Mouse (Mus musculus) liver, embryonic 16.5 days (tissue): ENCODE results near the gene Lin28a. TPM values are rescaled to one million over a fixed set of nuclear protein-coding genes. Genes with fewer than 3 reads are reported as not detected.

ENCODE experiments used
- ATAC-seq: fragments of 200-750 bp; cut with Nextera tagmentation; 2 replicates; pipeline ENCODE4 v1.8.0; 2017; ENCODE audit warnings: low read depth, mild to moderate bottlenecking, moderate number of reproducible peaks, moderate library complexity
- H3K27ac ChIP-seq: fragments of 300-500 bp; sonication (generic); 2 replicates; pipeline ENCODE4 v1.5.1; 2014; ENCODE audit warnings: mild to moderate bottlenecking, low read length
- H3K27me3 ChIP-seq: fragments of 300-500 bp; sonication (generic); 2 replicates; pipeline ENCODE4 v1.6.1; 2014; ENCODE audit warnings: low read depth, low read length, mixed read lengths; ENCODE audit not compliant: control insufficient read depth, insufficient read depth
- H3K36me3 ChIP-seq: fragments of 300-500 bp; sonication (generic); 2 replicates; pipeline ENCODE4 v1.6.1; 2014; ENCODE audit warnings: mild to moderate bottlenecking; ENCODE audit not compliant: control insufficient read depth, insufficient read depth
- H3K4me1 ChIP-seq: fragments of 300-500 bp; sonication (generic); 2 replicates; pipeline ENCODE4 v1.6.1; 2014; ENCODE audit warnings: low read depth, low read length, mixed read lengths; ENCODE audit not compliant: control insufficient read depth
- H3K4me2 ChIP-seq: fragments of 300-500 bp; sonication (generic); 2 replicates; pipeline ENCODE4 v1.6.1; 2014; ENCODE audit warnings: low read depth, low read length, mixed read lengths
- H3K4me3 ChIP-seq: fragments of 300-500 bp; sonication (generic); 2 replicates; pipeline ENCODE4 v1.5.1; 2014; ENCODE audit warnings: low read depth, mild to moderate bottlenecking, low read length
- H3K9ac ChIP-seq: fragments of 300-500 bp; sonication (generic); 2 replicates; pipeline ENCODE4 v1.6.1; 2014; ENCODE audit warnings: low read depth, low read length
- H3K9me3 ChIP-seq: fragments of 300-500 bp; sonication (generic); replicated peaks from 2 replicates; pipeline ENCODE4 v1.6.1; 2016; ENCODE audit warnings: low read length; ENCODE audit not compliant: control insufficient read depth
- WGBS: fragments of 180-500 bp; shearing (Covaris S2); extraction: QIAGEN DNeasy Blood & Tissue Kit; methylation state at CpG from one replicate; pipeline ENCODE4 v1.1.7; 2014; ENCODE audit not compliant: insufficient replicate concordance; 5-methylcytosine and 5-hydroxymethylcytosine counted together
- polyA plus RNA-seq: library from polyadenylated mRNA; unstranded; fragments of >200 nt; fragmentation: Nextera tagmentation; extraction: Ambion mirVana; gene quantifications from 2 replicates; pipeline ENCODE4 v1.2.1, GENCODE M21; 2015

Gene Lin28a
- polyA plus RNA-seq, 1 experiment from 2014 or later: 1.5 TPM

DNA sequence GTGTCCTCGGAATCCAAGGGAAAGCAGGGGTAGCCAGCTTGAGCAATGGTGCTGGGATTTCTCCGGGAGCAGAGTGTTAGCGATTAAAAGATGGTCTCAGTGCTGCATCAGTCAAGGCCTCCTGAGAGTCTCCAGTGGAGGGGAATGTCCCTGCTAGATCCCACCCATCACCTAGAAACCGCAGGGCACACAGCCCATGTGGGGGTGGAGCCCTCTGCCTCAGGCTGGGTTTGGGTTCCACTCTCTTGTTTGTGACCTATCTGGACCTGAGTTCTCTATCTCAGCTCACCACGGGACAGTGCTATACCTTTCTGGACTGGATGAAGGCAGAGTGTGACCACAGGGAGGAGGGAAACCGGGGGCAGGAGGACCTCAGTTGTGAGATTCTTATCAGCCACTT, 40.3 kb upstream of the Lin28a start:
- peaks cover 9% of the 10 kb centered on the region for H3K4me1 ChIP-seq
- H3K36me3 ChIP-seq: no peaks in the 10 kb centered on the region
- 53% methylated on average over 6 of the region's 6 CpGs for WGBS
- ATAC-seq: no peak
- no peaks in the 10 kb centered on the region for H3K9me3 ChIP-seq
- H3K4me3 ChIP-seq: no peak overlapping the region
- no peak overlapping the region for H3K9ac ChIP-seq
- H3K27me3 ChIP-seq: no peaks in the 10 kb centered on the region
- no peak overlapping the region for H3K4me2 ChIP-seq
- H3K27ac ChIP-seq: no peak overlapping the region

- no peak for ATAC-seq
- no peaks in the 10 kb centered on the region for H3K36me3 ChIP-seq
- H3K4me2 ChIP-seq: peak overlapping the region; percentile 36
- no peak overlapping the region for H3K27ac ChIP-seq
- H3K4me3 ChIP-seq: peak overlapping the region; percentile 21; the same call in 1 of the 2 replicates
- H3K9ac ChIP-seq: no peak overlapping the region
- H3K27me3 ChIP-seq: no peaks in the 10 kb centered on the region
- peaks cover 9% of the 10 kb centered on the region for H3K4me1 ChIP-seq
- WGBS: 22% methylated on average over 14 of the region's 14 CpGs
- H3K9me3 ChIP-seq: no peaks in the 10 kb centered on the region
These were observed 39.6 kb upstream of the Lin28a start for GRCm38 (mm10) chr4:134058166-134058715.

GRCm38 (mm10) chr4:134053538-134053937, 34.9 kb upstream of the Lin28a start, which contains the start of gene Zfp683:
TSS of gene Zfp683 (plus strand) at chr4:134053838.
- Histone ChIP-seq H3K9ac (no peak within 1 kb of the TSS), H3K36me3 (no peaks in the 10 kb centered on the region), H3K27ac (no peak within 1 kb of the TSS), H3K4me3 (no peak within 1 kb of the TSS), H3K4me1 (no peaks in the 10 kb centered on the region; the same call in 1 of the 2 replicates), H3K27me3 (no peaks in the 10 kb centered on the region), H3K4me2 (no peak within 1 kb of the TSS), H3K9me3 (no peaks in the 10 kb centered on the region)
- no peak for ATAC-seq
- 56% methylated on average over 3 of the region's 3 CpGs for WGBS

- Histone ChIP-seq H3K27me3 (no peaks in the 10 kb centered on the region), H3K9ac (no peak overlapping the region), H3K4me2 (no peak overlapping the region), H3K27ac (no peak overlapping the region), H3K4me1 (no peaks in the 10 kb centered on the region), H3K36me3 (no peaks in the 10 kb centered on the region), H3K9me3 (no peaks in the 10 kb centered on the region), H3K4me3 (no peak overlapping the region)
- no peak for ATAC-seq
- 18% methylated on average over 8 of the region's 8 CpGs for WGBS
These were observed 33.9 kb upstream of the Lin28a start for GRCm38 (mm10) chr4:134052560-134052959.

- Histone ChIP-seq H3K9ac (no peak overlapping the region), H3K4me2 (no peak overlapping the region), H3K4me3 (no peak overlapping the region), H3K27ac (no peak overlapping the region), H3K9me3 (no peaks in the 10 kb centered on the region), H3K36me3 (no peaks in the 10 kb centered on the region), H3K27me3 (no peaks in the 10 kb centered on the region), H3K4me1 (no peaks in the 10 kb centered on the region)
- 44% methylated on average over 5 of the region's 5 CpGs for WGBS
- ATAC-seq: no peak
These were observed 33.3 kb upstream of the Lin28a start for GRCm38 (mm10) chr4:134051912-134052311.

- H3K4me2 ChIP-seq: no peak overlapping the region
- H3K36me3 ChIP-seq: no peaks in the 10 kb centered on the region
- no peak overlapping the region for H3K9ac ChIP-seq
- no peak overlapping the region for H3K27ac ChIP-seq
- H3K9me3 ChIP-seq: no peaks in the 10 kb centered on the region
- no peak overlapping the region for H3K4me3 ChIP-seq
- no peak for ATAC-seq
- H3K4me1 ChIP-seq: no peaks in the 10 kb centered on the region
- WGBS: 34% methylated on average over 5 of the region's 5 CpGs
- no peaks in the 10 kb centered on the region for H3K27me3 ChIP-seq
These were observed 29.0 kb upstream of the Lin28a start for GRCm38 (mm10) chr4:134047648-134048047.

GRCm38 (mm10) chr4:134043041-134043440, 24.4 kb upstream of the Lin28a start:
- H3K9ac ChIP-seq: no peak overlapping the region
- no peak overlapping the region for H3K4me3 ChIP-seq
- H3K36me3 ChIP-seq: no peaks in the 10 kb centered on the region
- no peaks in the 10 kb centered on the region; the same call in 1 of the 2 replicates for H3K4me1 ChIP-seq
- H3K4me2 ChIP-seq: no peak overlapping the region
- no peaks in the 10 kb centered on the region for H3K9me3 ChIP-seq
- ATAC-seq: no peak
- H3K27ac ChIP-seq: no peak overlapping the region
- 22% methylated on average over 2 of the region's 2 CpGs for WGBS
- no peaks in the 10 kb centered on the region for H3K27me3 ChIP-seq

DNA sequence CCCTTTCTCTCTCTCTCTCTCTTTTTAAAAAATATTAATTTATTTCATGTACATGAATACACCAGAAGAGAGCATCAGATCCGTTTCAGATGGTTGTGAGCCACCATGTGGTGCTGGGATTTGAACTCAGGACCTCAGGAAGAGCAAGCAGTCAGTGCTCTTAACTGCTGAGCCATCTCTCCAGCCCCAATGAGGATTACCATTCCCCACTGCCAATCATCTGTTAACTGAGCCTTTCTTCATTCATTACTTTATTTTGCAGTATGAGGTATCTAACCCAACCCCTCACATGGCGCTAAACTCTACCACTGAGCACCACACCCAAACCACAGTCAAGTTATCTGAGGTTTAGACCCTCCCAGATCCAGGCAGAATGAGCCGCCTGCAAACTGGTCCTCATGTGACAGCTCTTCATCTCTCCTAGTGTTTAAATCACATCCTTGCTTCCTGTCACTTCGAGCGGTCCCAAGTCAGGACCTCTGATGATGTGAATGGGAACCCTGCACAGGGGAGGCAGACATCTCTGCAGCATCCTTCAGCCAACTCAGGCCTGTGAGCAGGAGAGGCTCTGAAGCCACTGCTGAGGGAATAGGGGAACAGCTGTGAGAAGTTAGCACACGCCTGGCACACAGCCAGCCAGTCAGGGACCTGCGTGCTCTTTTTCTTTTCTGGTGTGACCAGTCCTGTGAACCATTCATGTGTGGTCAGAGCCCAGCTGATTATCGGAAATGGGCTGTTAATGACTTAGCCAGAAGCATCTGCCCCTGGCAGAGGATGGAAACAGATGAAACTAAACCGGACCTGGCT, 22.9 kb upstream of the Lin28a start:
- Histone ChIP-seq H3K9me3 (no peaks in the 10 kb centered on the region), H3K27me3 (no peaks in the 10 kb centered on the region), H3K4me2 (no peak overlapping the region), H3K4me3 (no peak overlapping the region), H3K36me3 (no peaks in the 10 kb centered on the region), H3K9ac (no peak overlapping the region), H3K4me1 (no peaks in the 10 kb centered on the region; the same call in 1 of the 2 replicates), H3K27ac (no peak overlapping the region)
- WGBS: 17% methylated on average over 9 of the region's 9 CpGs
- ATAC-seq: no peak

DNA sequence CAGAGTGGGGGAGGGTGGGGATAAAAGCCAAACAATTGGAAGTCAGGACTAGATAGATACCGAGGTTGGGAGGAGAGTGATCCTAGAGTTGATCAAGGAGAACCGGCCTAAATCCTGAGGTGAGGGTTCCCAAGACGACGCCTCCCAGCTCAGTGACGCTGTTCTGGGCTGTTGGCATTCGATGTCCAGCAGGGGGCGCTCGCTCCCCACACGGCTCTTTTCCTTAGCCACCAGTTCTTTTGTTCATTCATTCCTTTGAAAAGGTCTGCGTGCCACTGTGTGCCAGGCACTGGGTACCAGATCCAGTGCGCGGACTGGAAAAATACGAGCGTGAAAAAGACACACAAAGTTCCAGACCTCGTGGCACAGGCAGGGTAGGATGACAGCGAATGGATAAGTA, 17.3 kb upstream of the Lin28a start:
- H3K4me2 ChIP-seq: no peak overlapping the region
- H3K27me3 ChIP-seq: no peaks in the 10 kb centered on the region
- ATAC-seq: no peak
- H3K9ac ChIP-seq: no peak overlapping the region
- 5% methylated on average over 16 of the region's 16 CpGs for WGBS
- no peak overlapping the region for H3K4me3 ChIP-seq
- H3K9me3 ChIP-seq: no peaks in the 10 kb centered on the region
- no peak overlapping the region for H3K27ac ChIP-seq
- H3K4me1 ChIP-seq: no peaks in the 10 kb centered on the region; the same call in 1 of the 2 replicates
- H3K36me3 ChIP-seq: no peaks in the 10 kb centered on the region
